In the genomic region with DNA sequence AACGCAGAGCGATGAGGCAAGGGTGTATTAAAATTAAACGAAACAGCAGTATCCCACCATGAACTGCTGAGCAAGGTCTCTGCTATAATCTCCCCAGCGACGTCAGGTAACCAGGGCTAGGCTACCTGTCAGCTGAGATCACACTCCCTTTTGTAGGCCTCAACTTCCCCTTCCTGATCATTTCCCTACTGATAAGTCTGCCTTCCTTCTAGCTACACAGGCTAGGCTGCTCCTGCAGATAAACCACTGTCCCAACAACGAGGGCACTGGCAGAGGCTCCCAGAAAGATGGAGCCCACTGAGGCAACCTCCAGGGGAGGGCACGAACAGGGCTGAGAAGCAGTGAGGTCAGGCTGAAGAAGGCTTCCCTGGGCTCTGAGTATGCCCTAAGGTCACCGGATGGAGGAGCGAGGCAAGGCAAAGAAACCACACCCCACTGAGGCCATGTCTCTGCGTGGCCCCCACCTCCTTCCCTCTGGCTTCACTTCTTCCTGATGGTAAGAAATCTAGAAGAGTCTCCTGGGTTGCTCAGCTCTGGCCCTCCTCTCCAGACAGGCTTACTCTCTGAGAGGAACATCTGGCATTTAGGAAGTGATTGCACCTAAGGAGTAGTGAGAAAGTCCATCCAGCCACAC, we compare ENCODE assay signal across 14 mouse cellular contexts. TPM values are rescaled to one million over a fixed set of nuclear protein-coding genes. Genes with fewer than 3 reads are reported as not detected.
DNase-seq lines count a peak whose midpoint lies in the region; ATAC-seq and TF ChIP-seq lines count a peak whose summit lies in the region.
"Had no signal": no experiment of that assay in that cellular context is flagged by ENCODE, and none has a peak within 500 bp of the region (broad histone marks: within the 10 kb centered on the region; RNA-seq: fewer than 3 reads in every experiment).

No protein-coding gene starts in this region.

- no peak for TF ChIP-seq EP300 in liver, embryonic 14.5 days (IDR thresholded peaks at IDR 0.05; ENCODE audit: low read depth)

- no peak for TF ChIP-seq CTCF in midbrain, postnatal 0 days (IDR thresholded peaks at IDR 0.05)
- no peak for TF ChIP-seq CTCF in liver, embryonic 14.5 days (IDR thresholded peaks at IDR 0.05; ENCODE audit: low read depth)

- no peak overlapping the region for H3K9ac ChIP-seq in midbrain, postnatal 0 days (replicated peaks; ENCODE audit: low read length, poor library complexity, severe bottlenecking)
- H3K9ac ChIP-seq in liver, embryonic 14.5 days (replicated peaks), result no peak overlapping the region
- H3K9ac ChIP-seq in hindbrain, embryonic 14.5 days, result no peak overlapping the region

- DNase-seq in midbrain, postnatal 0 days (ENCODE audit: low spot score), result no peak
- no peak for DNase-seq in midbrain, embryonic 10.5 days (ENCODE audit: low spot score)
- no peak for DNase-seq in liver, embryonic 14.5 days (ENCODE audit: low read depth in 3 of 3, low spot score in 3 of 3)
- DNase-seq in naive thymus-derived CD4-positive, alpha-beta T cell, adult 2 months (ENCODE audit: low read depth), result peak; percentile 53
- DNase-seq in cerebellum, adult 11 months, result no peak
- DNase-seq in layer of hippocampus, adult 9-10 months (ENCODE audit: low spot score), result no peak
- no peak for DNase-seq in hindbrain, embryonic 14.5 days (ENCODE audit: low spot score)
- DNase-seq: cerebellum, adult 8-10 months; heart, postnatal 14 days; layer of hippocampus, adult 9-11 months; lung, adult 2 months; retina, postnatal 1 day had no signal

- no peaks in the 10 kb centered on the region for H3K9me3 ChIP-seq in midbrain, postnatal 0 days (ENCODE audit: low read length)
- no peaks in the 10 kb centered on the region for H3K9me3 ChIP-seq in midbrain, embryonic 10.5 days (replicated peaks)
- no peaks in the 10 kb centered on the region for H3K9me3 ChIP-seq in liver, embryonic 14.5 days (ENCODE audit: control insufficient read depth, low read length)
- no peaks in the 10 kb centered on the region for H3K9me3 ChIP-seq in hindbrain, embryonic 14.5 days (ENCODE audit: control insufficient read depth, low read length)

- no peaks in the 10 kb centered on the region for H3K36me3 ChIP-seq in midbrain, postnatal 0 days (ENCODE audit: insufficient read depth, low read length)
- no peaks in the 10 kb centered on the region for H3K36me3 ChIP-seq in midbrain, embryonic 10.5 days
- no peaks in the 10 kb centered on the region for H3K36me3 ChIP-seq in liver, embryonic 14.5 days (replicated peaks; ENCODE audit: control insufficient read depth, insufficient read depth, low read depth)
- H3K36me3 ChIP-seq in hindbrain, embryonic 14.5 days (replicated peaks; ENCODE audit: control insufficient read depth, insufficient read depth), result no peaks in the 10 kb centered on the region

- no peak overlapping the region for H3K27ac ChIP-seq in midbrain, postnatal 0 days (ENCODE audit: low read depth, low read length)
- H3K27ac ChIP-seq in midbrain, embryonic 10.5 days (replicated peaks), result no peak overlapping the region
- H3K27ac ChIP-seq in liver, embryonic 14.5 days, result no peak overlapping the region
- no peak overlapping the region for H3K27ac ChIP-seq in hindbrain, embryonic 14.5 days
- H3K27ac ChIP-seq: hindbrain, postnatal 0 days had no signal

- 0 out of 2 replicates have a peak, but pooled peaks have one; percentile 4 for ATAC-seq in midbrain, postnatal 0 days (ENCODE audit: low FRiP score)
- peak; percentile 18 for ATAC-seq in activated CD4-positive, CD25-positive, alpha-beta regulatory T cell, adult 4 months
- ATAC-seq in liver, embryonic 14.5 days (ENCODE audit: insufficient read depth), result peak; percentile 15; the same call in 1 of the 2 replicates
- no peak for ATAC-seq in hindbrain, embryonic 14.5 days (ENCODE audit: low FRiP score)
- ATAC-seq: hindbrain, postnatal 0 days had no signal

- no peaks in the 10 kb centered on the region for H3K27me3 ChIP-seq in midbrain, postnatal 0 days (ENCODE audit: insufficient read depth, low read length)
- no peaks in the 10 kb centered on the region for H3K27me3 ChIP-seq in midbrain, embryonic 10.5 days (ENCODE audit: low read depth, poor library complexity, severe bottlenecking)
- no peaks in the 10 kb centered on the region for H3K27me3 ChIP-seq in liver, embryonic 14.5 days (ENCODE audit: control insufficient read depth, insufficient read depth, low read length)
- H3K27me3 ChIP-seq in hindbrain, embryonic 14.5 days (ENCODE audit: control insufficient read depth, insufficient read depth, low read length), result no peaks in the 10 kb centered on the region

- H3K4me2 ChIP-seq in midbrain, postnatal 0 days (ENCODE audit: low read depth, low read length, poor library complexity, severe bottlenecking), result no peak overlapping the region
- no peak overlapping the region for H3K4me2 ChIP-seq in liver, embryonic 14.5 days (ENCODE audit: low read depth)
- H3K4me2 ChIP-seq in hindbrain, embryonic 14.5 days (replicated peaks), result no peak overlapping the region

- H3K4me1 ChIP-seq in midbrain, postnatal 0 days (ENCODE audit: insufficient read depth, low read length), result peaks cover 4% of the 10 kb centered on the region; the same call in 1 of the 2 replicates
- H3K4me1 ChIP-seq in midbrain, embryonic 10.5 days, result peaks cover 22% of the 10 kb centered on the region
- peaks cover 2 to 21% of the 10 kb centered on the region in 2 experiments; a peak in 3 of 4 replicates for H3K4me1 ChIP-seq in liver, embryonic 14.5 days (replicated peaks; ENCODE audit: control insufficient read depth in 2 of 2, insufficient read depth in 2 of 2, low read length in 1 of 2)
- peaks cover 6% of the 10 kb centered on the region for H3K4me1 ChIP-seq in hindbrain, embryonic 14.5 days (replicated peaks; ENCODE audit: control insufficient read depth, insufficient read depth, low read length)

- WGBS in midbrain, postnatal 0 days, result 87% methylated on average over 10 of the region's 10 CpGs
- 86% methylated on average over 10 of the region's 10 CpGs for WGBS in midbrain, embryonic 10.5 days
- WGBS in liver, embryonic 14.5 days (ENCODE audit: insufficient replicate concordance), result 18% methylated on average over 10 of the region's 10 CpGs
- 91% methylated on average over 10 of the region's 10 CpGs for WGBS in hindbrain, embryonic 14.5 days

- H3K4me3 ChIP-seq in midbrain, postnatal 0 days (ENCODE audit: low read depth, low read length), result no peak overlapping the region
- no peak overlapping the region for H3K4me3 ChIP-seq in midbrain, embryonic 10.5 days
- H3K4me3 ChIP-seq in liver, embryonic 14.5 days (ENCODE audit: insufficient read depth in 1 of 2, low read depth in 2 of 2, low read length in 2 of 2), result no peak overlapping the region
- no peak overlapping the region for H3K4me3 ChIP-seq in hindbrain, embryonic 14.5 days (replicated peaks; ENCODE audit: low read length)

RNA-seq across cellular contexts. Expression of a gene that starts 9.7 kb away (rescaled TPM):
- 6.2 and 6.4 TPM in 2 replicates for total RNA-seq in midbrain, postnatal 0 days (2014; rRNA removed)
- polyA plus RNA-seq in midbrain, postnatal 0 days (2015; fragmentation: Nextera tagmentation; extraction: Ambion mirVana), result 13.0 and 14.9 TPM in 2 replicates
- 5.9 and 6.1 TPM in 2 replicates for polyA plus RNA-seq in midbrain, embryonic 10.5 days (2016; fragmentation: Nextera tagmentation; extraction: Ambion mirVana)
- 100 to 1,000 TPM; 160 to 175 TPM for polyA plus RNA-seq in activated CD4-positive, CD25-positive, alpha-beta regulatory T cell, adult 4 months (2017; shearing (Covaris generic))
- 2.4 and 3.3 TPM in 2 replicates for polyA plus RNA-seq in liver, embryonic 14.5 days (2012; rRNA removed)
- 6.8 and 8.7 TPM in 2 replicates for polyA plus RNA-seq in liver, embryonic 14.5 days (2014; fragmentation: Nextera tagmentation; extraction: Ambion mirVana)
- polyA plus RNA-seq in hindbrain, embryonic 14.5 days (2014; fragmentation: Nextera tagmentation; extraction: Ambion mirVana), result 15.2 and 16.2 TPM in 2 replicates

RNA-seq across cellular contexts. Expression of a gene that starts 41.2 kb away (rescaled TPM):
- total RNA-seq in midbrain, postnatal 0 days (2014; rRNA removed), result 17.8 and 24.7 TPM in 2 replicates
- polyA plus RNA-seq in midbrain, postnatal 0 days (2015; fragmentation: Nextera tagmentation; extraction: Ambion mirVana), result 19.6 and 23.9 TPM in 2 replicates
- 26.8 and 28.2 TPM in 2 replicates for polyA plus RNA-seq in midbrain, embryonic 10.5 days (2016; fragmentation: Nextera tagmentation; extraction: Ambion mirVana)
- 10 to 100 TPM; 12.7 to 15.2 TPM for polyA plus RNA-seq in activated CD4-positive, CD25-positive, alpha-beta regulatory T cell, adult 4 months (2017; shearing (Covaris generic))
- 11.4 and 14.6 TPM in 2 replicates for polyA plus RNA-seq in liver, embryonic 14.5 days (2012; rRNA removed)
- 24.1 and 24.2 TPM in 2 replicates for polyA plus RNA-seq in liver, embryonic 14.5 days (2014; fragmentation: Nextera tagmentation; extraction: Ambion mirVana)
- polyA plus RNA-seq in hindbrain, embryonic 14.5 days (2014; fragmentation: Nextera tagmentation; extraction: Ambion mirVana), result 30.0 and 31.4 TPM in 2 replicates
